Mouse (Mus musculus): Measurements from ENCODE around the gene Tns1. TPM values are rescaled to one million over a fixed set of nuclear protein-coding genes. Genes with fewer than 3 reads are reported as not detected.

The Tns1 gene
- 10 to 100 TPM in 1 of 2 experiments, 1 to 10 TPM in 1; 7.8 to 22.3 TPM for polyA plus RNA-seq (2017; shearing (Covaris generic))

GRCm38 (mm10) chr1:74124021-74124981, at the start of gene Tns1:
Gene Tns1, minus strand, starts transcription at chr1:74124449.

DNA sequence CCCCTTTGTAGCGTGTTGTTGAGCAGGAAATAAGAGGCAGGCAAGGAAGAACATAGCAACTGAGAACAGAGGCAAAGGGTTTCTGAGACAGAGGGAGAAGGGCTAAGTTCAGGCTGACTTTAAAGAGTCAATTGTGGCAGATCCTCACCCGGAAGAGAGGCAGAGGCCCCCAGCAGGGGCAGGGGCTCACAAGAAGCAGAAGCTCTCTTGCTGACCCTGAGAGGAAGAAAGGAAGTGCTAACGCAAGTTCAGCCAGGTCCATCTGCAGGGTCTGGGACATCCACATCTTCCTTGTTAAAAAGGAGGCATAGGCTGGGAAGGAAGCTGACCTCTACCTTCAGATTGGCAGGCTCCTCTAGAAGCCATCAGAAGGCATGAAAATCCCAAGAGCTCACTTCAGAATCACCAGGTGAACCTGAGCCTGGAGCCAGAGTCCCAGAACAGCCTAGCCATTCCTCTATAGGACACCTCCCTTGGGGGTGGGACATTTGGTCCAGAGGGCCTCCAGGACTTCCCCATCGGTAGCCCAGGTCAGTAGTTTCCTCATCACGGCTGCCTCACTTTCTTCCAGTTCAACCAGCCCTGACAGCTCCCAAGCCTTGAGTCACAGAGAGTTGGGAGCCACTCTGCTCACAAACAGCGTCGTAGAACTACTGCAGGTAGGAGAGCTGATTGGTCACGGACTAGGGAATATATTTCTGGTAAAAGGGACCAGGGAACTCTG, 29.4 kb upstream of the Tns1 start, which contains the start of gene Cxcr2:
TSS of gene Cxcr2 (plus strand) at position 529 of the 724 bp plus-strand sequence.

GRCm38 (mm10) chr1:74124991-74125552, 823 bp upstream of the Tns1 start, which contains the start of gene Rufy4:
Gene Rufy4, plus strand, starts transcription at chr1:74125541.

Other genes starting within 250 kb of the Tns1 start
- gene Rufy4, start 1.1 kb upstream of the Tns1 start, polyA plus RNA-seq (2017; shearing (Covaris generic)) = not detected
- under 1 TPM; 0.05 to 0.18 TPM for gene Cxcr2, start 29.5 kb upstream of the Tns1 start, polyA plus RNA-seq (2017; shearing (Covaris generic))
- gene Cxcr1, start 70.2 kb upstream of the Tns1 start, polyA plus RNA-seq (2017; shearing (Covaris generic)) = not detected
- 1,000 to 10,000 TPM; 1,103 to 1,270 TPM for gene Arpc2, start 111.6 kb upstream of the Tns1 start, polyA plus RNA-seq (2017; shearing (Covaris generic))
- under 1 TPM in 1 of 2 experiments, not detected in 1; 0.16 TPM for gene Gpbar1, start 154.1 kb upstream of the Tns1 start, polyA plus RNA-seq (2017; shearing (Covaris generic))
- 100 to 1,000 TPM; 193 to 248 TPM for gene Aamp, start 160.3 kb upstream of the Tns1 start, polyA plus RNA-seq (2017; shearing (Covaris generic))
- 10 to 100 TPM; 70.6 to 76.1 TPM for gene Pnkd, start 160.5 kb upstream of the Tns1 start, polyA plus RNA-seq (2017; shearing (Covaris generic))
- gene Tmbim1, start 181.2 kb upstream of the Tns1 start, polyA plus RNA-seq (2017; shearing (Covaris generic)) = 10 to 100 TPM in 1 of 2 experiments, 1 to 10 TPM in 1; 8.1 to 31.0 TPM
- gene Catip, start 237.7 kb upstream of the Tns1 start, polyA plus RNA-seq (2017; shearing (Covaris generic)) = not detected